Mouse (Mus musculus): ENCODE measurements at regions not wholly inside any gene's neighbourhood (a gene's known extent, or its start where the extent isn't known, plus 50 kb on each side); places are given as distances from the start of the nearest gene placed in this dataset.

DNA sequence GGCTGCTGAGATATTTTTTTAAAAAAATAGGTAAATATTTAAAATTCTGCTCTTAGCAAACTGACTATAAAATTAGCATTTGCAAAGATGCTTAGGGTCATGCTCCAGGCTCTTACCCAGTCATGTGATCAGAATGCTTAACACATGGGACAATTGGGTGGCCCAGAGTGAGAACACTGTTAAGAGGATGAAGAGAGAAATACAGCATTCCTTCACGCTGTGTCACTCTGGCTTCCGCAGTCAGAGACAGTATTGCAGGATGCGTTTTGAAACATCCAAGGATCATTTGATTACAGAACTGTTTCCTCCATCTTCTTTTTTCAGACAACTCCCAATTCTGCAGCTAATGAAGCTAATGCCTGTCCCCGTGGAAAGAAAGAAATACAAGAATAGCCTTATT lies 316.4 kb downstream of the Rnd3 start:
- TF ChIP-seq POLR2A (IDR thresholded peaks at IDR 0.05; ENCODE audit: borderline replicate concordance, extremely low read depth, low read depth, low read length) (no peak), CTCF (IDR thresholded peaks at IDR 0.05; ENCODE audit: insufficient read depth, low read length) (no peak)
- no peak for DNase-seq
- Histone ChIP-seq H3K4me1 (ENCODE audit: control insufficient read depth, insufficient read depth, low read length) (no peaks in the 10 kb centered on the region), H3K4me3 (replicated peaks; ENCODE audit: extremely low read depth, low read depth, low read length) (no peak overlapping the region)
- WGBS = 63% methylated on average over 4 of the region's 4 CpGs

DNA sequence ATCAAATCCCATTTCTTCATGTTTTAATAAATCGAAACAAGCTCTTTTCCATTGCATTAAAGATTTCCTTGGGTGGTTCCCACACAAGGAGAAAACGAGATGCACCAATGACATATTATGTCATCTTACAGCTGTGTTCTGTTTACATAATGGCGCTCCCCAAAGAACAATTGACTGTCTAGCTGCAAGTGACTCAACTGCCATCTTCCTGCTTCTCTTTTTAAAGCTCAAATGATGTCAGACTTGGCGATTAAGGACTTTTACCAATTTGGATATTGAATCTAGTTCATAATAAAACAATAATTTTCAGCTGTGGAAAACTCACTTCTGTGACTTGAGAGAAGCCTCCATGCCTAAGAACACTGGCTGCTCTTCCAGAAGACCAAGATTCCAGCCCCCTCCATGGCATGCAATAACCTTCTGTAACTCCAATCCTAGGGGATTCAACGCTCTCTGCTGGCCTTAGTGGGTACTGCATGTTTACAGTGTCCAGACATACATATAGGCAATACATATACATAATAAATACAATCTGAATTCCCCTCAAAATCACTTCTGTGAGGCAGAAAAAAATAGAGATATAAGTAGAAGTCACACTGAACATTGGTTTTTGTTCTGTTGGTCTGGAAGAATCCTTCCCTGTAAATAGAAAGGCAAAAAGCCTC lies 318.7 kb downstream of the Rnd3 start:
- WGBS = 46% methylated on average over 5 of the region's 5 CpGs
- DNase-seq = no peak
- no peak overlapping the region for H3K4me3 ChIP-seq (replicated peaks; ENCODE audit: extremely low read depth, low read depth, low read length)
- no peaks in the 10 kb centered on the region for H3K4me1 ChIP-seq (ENCODE audit: control insufficient read depth, insufficient read depth, low read length)
- TF ChIP-seq CTCF (IDR thresholded peaks at IDR 0.05; ENCODE audit: insufficient read depth, low read length) (no peak), POLR2A (IDR thresholded peaks at IDR 0.05; ENCODE audit: borderline replicate concordance, extremely low read depth, low read depth, low read length) (no peak)

DNA sequence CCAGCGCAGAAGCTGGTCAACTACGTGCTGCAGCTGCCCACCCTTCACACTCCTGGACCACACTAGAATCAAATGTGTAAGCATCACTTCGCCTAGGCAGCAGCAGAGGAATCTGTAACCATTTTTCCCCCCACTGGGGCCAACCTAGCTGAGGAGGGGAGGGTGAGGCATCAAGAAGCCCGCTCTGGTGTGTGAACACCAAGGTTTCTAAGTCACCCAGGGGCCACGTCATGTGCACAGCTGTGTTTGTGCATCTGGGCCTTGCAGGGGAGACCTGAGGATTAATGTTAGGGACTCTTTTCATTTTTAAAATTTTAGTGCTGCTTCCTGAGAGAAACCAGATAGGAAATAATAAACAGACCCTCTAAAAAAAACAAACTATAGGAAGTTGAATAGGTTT lies 321.8 kb downstream of the Rnd3 start:
- DNase-seq = no peak
- H3K4me1 ChIP-seq (ENCODE audit: control insufficient read depth, insufficient read depth, low read length) = no peaks in the 10 kb centered on the region; the same call in 1 of the 2 replicates
- 69% methylated on average over 5 of the region's 5 CpGs for WGBS
- no peak overlapping the region for H3K4me3 ChIP-seq (replicated peaks; ENCODE audit: extremely low read depth, low read depth, low read length)
- TF ChIP-seq CTCF (IDR thresholded peaks at IDR 0.05; ENCODE audit: insufficient read depth, low read length) (no peak), POLR2A (IDR thresholded peaks at IDR 0.05; ENCODE audit: borderline replicate concordance, extremely low read depth, low read depth, low read length) (no peak)

DNA sequence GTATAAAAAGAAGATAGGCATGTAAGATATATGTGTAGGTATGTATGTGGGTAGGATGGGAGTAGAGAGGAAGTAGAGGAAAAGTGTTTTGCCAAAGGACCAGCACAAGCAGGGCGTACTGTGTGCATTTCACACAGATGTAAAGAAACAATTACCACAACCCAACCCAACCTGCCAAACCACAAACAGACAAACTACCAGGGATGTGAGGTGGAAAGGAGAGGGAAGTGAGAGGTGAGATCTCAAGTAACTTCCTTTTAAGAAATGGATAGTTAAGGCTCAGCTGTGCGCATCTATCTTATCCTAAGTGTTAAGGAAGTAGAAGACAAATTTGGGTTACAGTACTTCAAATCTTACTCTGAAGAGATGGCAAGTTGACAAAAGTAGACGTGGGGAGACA lies 322.4 kb downstream of the Rnd3 start:
- no peak for DNase-seq
- WGBS = 70% methylated on average over 3 of the region's 3 CpGs
- Histone ChIP-seq H3K4me1 (ENCODE audit: control insufficient read depth, insufficient read depth, low read length) (no peaks in the 10 kb centered on the region; the same call in 1 of the 2 replicates), H3K4me3 (replicated peaks; ENCODE audit: extremely low read depth, low read depth, low read length) (no peak overlapping the region)
- TF ChIP-seq POLR2A (IDR thresholded peaks at IDR 0.05; ENCODE audit: borderline replicate concordance, extremely low read depth, low read depth, low read length) (no peak), CTCF (IDR thresholded peaks at IDR 0.05; ENCODE audit: insufficient read depth, low read length) (no peak)

DNA sequence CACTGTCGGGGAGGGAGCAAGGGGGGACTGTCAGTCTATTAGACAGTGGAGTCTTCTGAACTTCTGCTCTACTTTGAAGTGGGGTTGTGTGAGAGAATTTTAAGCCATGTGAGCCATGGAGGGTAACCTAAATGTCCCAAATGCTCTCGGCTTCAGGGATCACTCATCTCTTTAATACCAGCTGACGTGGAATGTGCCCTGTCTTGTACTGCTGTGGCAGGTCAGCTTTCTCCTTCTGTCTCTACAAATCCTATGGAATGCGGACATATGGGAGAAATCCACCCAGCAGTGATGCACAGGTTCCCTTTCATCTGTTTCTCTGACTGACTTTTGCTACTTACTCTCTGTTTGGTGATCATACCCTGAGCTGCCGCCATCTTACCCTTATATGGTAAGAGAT lies 323.3 kb downstream of the Rnd3 start:
- no peak for DNase-seq
- no peaks in the 10 kb centered on the region; the same call in 1 of the 2 replicates for H3K4me1 ChIP-seq (ENCODE audit: control insufficient read depth, insufficient read depth, low read length)
- WGBS = 93% methylated on average over 5 of the region's 5 CpGs
- TF ChIP-seq POLR2A (IDR thresholded peaks at IDR 0.05; ENCODE audit: borderline replicate concordance, extremely low read depth, low read depth, low read length) (no peak), CTCF (IDR thresholded peaks at IDR 0.05; ENCODE audit: insufficient read depth, low read length) (no peak)
- H3K4me3 ChIP-seq (replicated peaks; ENCODE audit: extremely low read depth, low read depth, low read length) = no peak overlapping the region

DNA sequence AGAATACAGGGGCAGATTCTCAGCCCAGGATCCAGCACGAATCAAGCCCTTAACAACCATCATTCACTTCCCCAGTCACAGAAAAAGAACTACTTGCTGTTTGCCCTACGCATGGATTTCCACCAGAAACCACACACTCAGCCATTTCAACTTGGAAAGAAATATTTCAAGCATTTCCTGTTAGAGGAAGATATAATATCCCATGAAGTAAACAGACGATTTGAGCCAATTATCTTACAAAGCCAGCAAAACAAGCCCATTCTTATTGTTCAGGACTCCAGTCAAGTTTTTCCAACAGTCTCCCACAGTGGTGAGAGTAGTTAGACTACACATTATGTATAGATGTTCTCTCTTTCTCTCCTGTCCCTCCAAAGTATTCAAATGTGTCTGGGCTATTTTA lies 324.1 kb downstream of the Rnd3 start:
- H3K4me1 ChIP-seq (ENCODE audit: control insufficient read depth, insufficient read depth, low read length) = no peaks in the 10 kb centered on the region; the same call in 1 of the 2 replicates
- TF ChIP-seq POLR2A (IDR thresholded peaks at IDR 0.05; ENCODE audit: borderline replicate concordance, extremely low read depth, low read depth, low read length) = no peak
- no peak for TF ChIP-seq CTCF (IDR thresholded peaks at IDR 0.05; ENCODE audit: insufficient read depth, low read length)
- WGBS = 29% methylated on average over 3 of the region's 3 CpGs
- H3K4me3 ChIP-seq (replicated peaks; ENCODE audit: extremely low read depth, low read depth, low read length) = no peak overlapping the region
- no peak for DNase-seq

DNA sequence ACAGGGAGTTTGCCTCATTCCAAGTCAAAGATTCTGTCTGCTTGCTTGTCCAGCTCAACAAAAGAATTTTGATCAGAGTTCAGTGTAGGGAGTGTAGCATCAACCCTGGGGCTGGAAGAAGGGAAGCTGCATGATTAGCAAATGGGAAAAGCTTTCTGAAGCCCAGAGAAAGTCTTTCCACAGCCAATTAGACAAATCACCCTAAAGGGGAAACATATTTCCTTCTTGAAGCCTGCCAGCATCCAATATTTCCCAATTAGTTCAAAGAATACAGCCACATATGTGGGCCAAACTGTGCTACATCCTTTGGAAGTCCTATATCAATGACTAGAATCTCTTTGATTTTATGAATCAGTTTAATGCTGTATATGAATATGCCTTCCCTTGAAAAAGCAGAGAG lies 326.2 kb downstream of the Rnd3 start:
- no peaks in the 10 kb centered on the region; the same call in 1 of the 2 replicates for H3K4me1 ChIP-seq (ENCODE audit: control insufficient read depth, insufficient read depth, low read length)
- DNase-seq = no peak
- H3K4me3 ChIP-seq (replicated peaks; ENCODE audit: extremely low read depth, low read depth, low read length) = no peak overlapping the region
- TF ChIP-seq CTCF (IDR thresholded peaks at IDR 0.05; ENCODE audit: insufficient read depth, low read length) (no peak), POLR2A (IDR thresholded peaks at IDR 0.05; ENCODE audit: borderline replicate concordance, extremely low read depth, low read depth, low read length) (no peak)

DNA sequence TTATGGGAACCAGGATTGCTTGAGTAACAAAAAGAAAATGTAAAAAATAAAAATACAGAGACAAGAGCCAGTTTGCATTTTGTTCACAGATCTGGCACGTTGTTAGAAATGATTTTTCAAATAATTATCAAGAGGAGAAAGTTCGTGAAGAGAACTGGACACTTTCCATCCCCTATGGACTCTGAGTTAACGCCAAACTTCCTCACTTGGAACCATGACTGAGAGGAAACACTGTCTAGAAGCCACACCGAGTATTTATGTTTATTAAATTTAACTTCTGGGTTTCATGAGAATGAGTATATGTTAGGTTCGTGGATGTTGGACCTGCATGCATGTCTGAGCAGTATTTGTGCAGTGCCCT lies 329.6 kb downstream of the Rnd3 start:
- DNase-seq = no peak
- TF ChIP-seq CTCF (IDR thresholded peaks at IDR 0.05; ENCODE audit: insufficient read depth, low read length) = no peak
- TF ChIP-seq POLR2A (IDR thresholded peaks at IDR 0.05; ENCODE audit: borderline replicate concordance, extremely low read depth, low read depth, low read length) = no peak
- WGBS = 68% methylated on average over 5 of the region's 5 CpGs
- H3K4me3 ChIP-seq (replicated peaks; ENCODE audit: extremely low read depth, low read depth, low read length) = no peak overlapping the region
- H3K4me1 ChIP-seq (ENCODE audit: control insufficient read depth, insufficient read depth, low read length) = no peaks in the 10 kb centered on the region

DNA sequence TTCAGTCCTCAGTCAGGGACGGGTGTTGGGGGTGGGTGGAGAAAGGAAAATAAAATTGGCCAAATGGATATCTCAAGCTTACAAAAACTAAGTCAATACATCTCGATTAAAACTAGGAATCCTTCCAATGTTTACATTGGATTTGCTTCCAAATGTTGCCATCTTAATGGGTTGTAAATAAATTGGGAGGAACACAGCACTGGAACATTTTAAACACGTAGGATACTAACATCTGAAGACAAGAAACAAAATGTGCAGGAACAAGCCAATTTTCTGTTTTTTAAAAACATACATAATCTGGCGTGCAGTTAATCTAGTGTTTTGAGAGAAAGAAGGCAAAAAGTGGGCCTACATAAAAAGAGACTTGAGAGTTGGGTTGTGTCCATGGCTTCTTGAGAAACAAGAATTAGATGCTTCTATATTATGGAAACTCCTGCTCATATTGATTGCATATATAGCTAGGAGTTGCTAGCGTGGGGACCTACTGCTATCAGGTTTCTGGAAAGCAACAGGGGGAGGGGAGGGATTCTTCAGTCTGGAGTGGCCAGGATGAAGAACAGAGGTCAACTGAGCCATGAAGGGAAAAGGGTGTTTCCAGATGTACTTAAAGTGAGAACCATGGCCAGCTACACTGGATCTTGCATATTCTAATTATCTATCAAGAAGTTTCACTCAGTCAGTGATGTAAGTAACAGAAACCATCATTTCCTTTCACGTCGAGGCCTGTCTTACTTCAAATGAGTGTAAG lies 330.2 kb downstream of the Rnd3 start:
- WGBS = 67% methylated on average over 7 of the region's 7 CpGs
- no peak for DNase-seq
- H3K4me3 ChIP-seq (replicated peaks; ENCODE audit: extremely low read depth, low read depth, low read length) = no peak overlapping the region

DNA sequence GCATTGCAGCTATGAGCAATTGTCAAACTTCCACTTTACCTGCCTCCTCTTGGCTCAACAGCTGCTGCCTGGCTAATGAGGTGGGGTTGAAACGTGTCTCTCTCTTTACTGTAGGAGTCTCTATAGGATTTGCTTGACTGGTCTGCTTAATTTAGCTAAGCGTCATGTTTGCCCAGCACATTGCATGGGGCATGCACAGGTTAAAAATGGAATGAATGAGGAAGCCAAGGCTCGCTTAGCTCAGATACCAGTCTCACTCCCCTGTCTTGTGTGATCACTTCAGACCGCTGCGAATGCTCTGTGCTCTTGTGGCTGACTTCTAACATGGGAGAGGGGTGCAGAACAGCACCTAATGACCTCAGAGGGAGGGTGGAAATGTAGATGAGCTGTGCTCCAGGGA lies 332.5 kb downstream of the Rnd3 start:
- 86% methylated on average over 5 of the region's 5 CpGs for WGBS
- H3K4me3 ChIP-seq (replicated peaks; ENCODE audit: extremely low read depth, low read depth, low read length) = no peak overlapping the region
- DNase-seq = no peak
- no peaks in the 10 kb centered on the region for H3K4me1 ChIP-seq (ENCODE audit: control insufficient read depth, insufficient read depth, low read length)
- TF ChIP-seq POLR2A (IDR thresholded peaks at IDR 0.05; ENCODE audit: borderline replicate concordance, extremely low read depth, low read depth, low read length) (no peak), CTCF (IDR thresholded peaks at IDR 0.05; ENCODE audit: insufficient read depth, low read length) (no peak)

More for the DNA sequence above, 330.2 kb downstream of the Rnd3 start:
- no peaks in the 10 kb centered on the region for H3K4me1 ChIP-seq (ENCODE audit: control insufficient read depth, insufficient read depth, low read length)
- TF ChIP-seq POLR2A (IDR thresholded peaks at IDR 0.05; ENCODE audit: borderline replicate concordance, extremely low read depth, low read depth, low read length) (no peak), CTCF (IDR thresholded peaks at IDR 0.05; ENCODE audit: insufficient read depth, low read length) (no peak)

Measured in lung, adult 2 months (tissue).